9 mouse cellular contexts compared by ENCODE assay signal in genomic region chr19:5084834-5085144, GRCm38 (mm10). TPM values are rescaled to one million over a fixed set of nuclear protein-coding genes. Genes with fewer than 3 reads are reported as not detected.
A peak's percentile ranks its signal among the peaks of the same experiment; 100 is the strongest.
DNase-seq lines count a peak whose midpoint lies in the region; ATAC-seq and TF ChIP-seq lines count a peak whose summit lies in the region.
"Had no signal": no experiment of that assay in that cellular context is flagged by ENCODE, and none has a peak within 500 bp of the region (broad histone marks: within the 10 kb centered on the region; RNA-seq: fewer than 3 reads in every experiment).

No protein-coding gene starts in this region.

- in situ Hi-C loops in ES-E14 (cut with MboI; ENCODE audit: low sequenced_read_pairs in 2 of 2, unreplicated experiment in 2 of 2): no loop called here

- DNase-seq in heart, adult 9 months (ENCODE audit: low spot score in 2 of 2): no peak
- DNase-seq in ES-E14 (ENCODE audit: low read depth, low spot score): no peak
- DNase-seq in right cerebral cortex, postnatal 25 days: no peak
- DNase-seq in layer of hippocampus, postnatal 14 days (ENCODE audit: low spot score in 2 of 2): no peak

- no peaks in the 10 kb centered on the region for H3K9me3 ChIP-seq in heart, embryonic 13.5 days
- no peaks in the 10 kb centered on the region for H3K9me3 ChIP-seq in ES-E14 (ENCODE audit: control insufficient read depth, insufficient read depth, low read depth, low read length)
- H3K9me3 ChIP-seq in forebrain, embryonic 16.5 days (ENCODE audit: control insufficient read depth, low read length): no peaks in the 10 kb centered on the region
- no peaks in the 10 kb centered on the region for H3K9me3 ChIP-seq in liver, embryonic 15.5 days (replicated peaks)

- peaks cover 4% of the 10 kb centered on the region for H3K36me3 ChIP-seq in heart, embryonic 13.5 days
- H3K36me3 ChIP-seq in ES-E14 (ENCODE audit: control insufficient read depth, insufficient read depth, low read length, poor library complexity, severe bottlenecking): peaks cover 2% of the 10 kb centered on the region; the same call in 1 of the 2 replicates
- no peaks in the 10 kb centered on the region for H3K36me3 ChIP-seq in forebrain, embryonic 16.5 days (ENCODE audit: control insufficient read depth, insufficient read depth)
- no peaks in the 10 kb centered on the region for H3K36me3 ChIP-seq in liver, embryonic 15.5 days (replicated peaks)

- H3K27ac ChIP-seq in heart, embryonic 13.5 days (replicated peaks): no peak overlapping the region; the same call in 1 of the 2 replicates
- H3K27ac ChIP-seq in ES-E14 (ENCODE audit: insufficient read depth, low read depth, low read length, poor library complexity, severe bottlenecking): no peak overlapping the region
- H3K27ac ChIP-seq in forebrain, embryonic 16.5 days (ENCODE audit: low read length): no peak overlapping the region
- no peak overlapping the region for H3K27ac ChIP-seq in liver, embryonic 15.5 days (replicated peaks)

- no peak for ATAC-seq in heart, embryonic 13.5 days (ENCODE audit: extremely low read depth, insufficient number of reproducible peaks, low FRiP score, low TSS enrichment)
- ATAC-seq in forebrain, embryonic 16.5 days: no peak
- ATAC-seq in liver, embryonic 15.5 days (ENCODE audit: insufficient read depth): no peak
- no peak for ATAC-seq in megakaryocyte-erythroid progenitor cell, adult 5-6 weeks (replicated peaks; ENCODE audit: low FRiP score, low TSS enrichment, poor library complexity, severe bottlenecking)

- H3K4me2 ChIP-seq in heart, embryonic 13.5 days: peak overlapping the region; percentile 89
- H3K4me2 ChIP-seq in forebrain, embryonic 16.5 days (ENCODE audit: low read length): peak overlapping the region; percentile 85
- peak overlapping the region; percentile 83 for H3K4me2 ChIP-seq in liver, embryonic 15.5 days

- H3K4me1 ChIP-seq in heart, embryonic 13.5 days: peaks cover 27% of the 10 kb centered on the region
- peaks cover 2 to 20% of the 10 kb centered on the region in 2 experiments; a peak in 3 of 4 replicates for H3K4me1 ChIP-seq in ES-E14 (ENCODE audit: control insufficient read depth in 2 of 2, insufficient read depth in 2 of 2, low read length in 2 of 2, poor library complexity in 1 of 2)
- H3K4me1 ChIP-seq in forebrain, embryonic 16.5 days (replicated peaks; ENCODE audit: control insufficient read depth, insufficient read depth, low read length): peaks cover 24% of the 10 kb centered on the region
- H3K4me1 ChIP-seq in liver, embryonic 15.5 days (replicated peaks): peaks cover 38% of the 10 kb centered on the region

- H3K4me3 ChIP-seq in heart, embryonic 13.5 days: peak overlapping the region; percentile 62
- H3K4me3 ChIP-seq in ES-E14 (ENCODE audit: insufficient read depth in 1 of 2, low read depth in 1 of 2, low read length in 2 of 2, poor library complexity in 1 of 2, severe bottlenecking in 1 of 2): peak overlapping the region; percentile 76 to 85
- peak overlapping the region; percentile 64 for H3K4me3 ChIP-seq in forebrain, embryonic 16.5 days (replicated peaks; ENCODE audit: low read length)
- peak overlapping the region; percentile 58 for H3K4me3 ChIP-seq in liver, embryonic 15.5 days (replicated peaks)

- peak overlapping the region; percentile 78 for H3K9ac ChIP-seq in heart, embryonic 13.5 days
- peak overlapping the region; percentile 74; the same call in 1 of the 2 replicates for H3K9ac ChIP-seq in ES-E14 (ENCODE audit: insufficient read depth, low read depth, low read length, poor library complexity, severe bottlenecking)
- H3K9ac ChIP-seq in forebrain, embryonic 16.5 days (replicated peaks; ENCODE audit: low read depth, low read length): peak overlapping the region; percentile 71
- H3K9ac ChIP-seq in liver, embryonic 15.5 days: no peak overlapping the region

- WGBS in heart, embryonic 13.5 days: 2% methylated on average over 15 of the region's 15 CpGs
- 4% methylated on average over 15 of the region's 15 CpGs for WGBS in forebrain, embryonic 16.5 days
- WGBS in liver, embryonic 15.5 days (ENCODE audit: insufficient replicate concordance): 2% methylated on average over 15 of the region's 15 CpGs

- H3K27me3 ChIP-seq in heart, embryonic 13.5 days (replicated peaks): peaks cover 71% of the 10 kb centered on the region
- H3K27me3 ChIP-seq in forebrain, embryonic 16.5 days (replicated peaks; ENCODE audit: control insufficient read depth, insufficient read depth, low read length): peaks cover 58% of the 10 kb centered on the region
- peaks cover 80% of the 10 kb centered on the region for H3K27me3 ChIP-seq in liver, embryonic 15.5 days

TF ChIP-seq in ES-E14, 5 proteins besides CTCF, POLR2A, EP300 and RAD21:
- no peak for TF ChIP-seq HCFC1 (IDR thresholded peaks at IDR 0.05; ENCODE audit: borderline replicate concordance, insufficient read depth, low read length)
- no peak for TF ChIP-seq ZC3H11A (IDR thresholded peaks at IDR 0.05; ENCODE audit: borderline replicate concordance, low read depth, low read length)

RNA-seq across cellular contexts. Expression of gene Tmem151a, which starts 0.5 kb away (rescaled TPM):
- 3.5 and 4.8 TPM in 2 replicates for polyA plus RNA-seq in heart, embryonic 13.5 days (2015; fragmentation: Nextera tagmentation; extraction: Ambion mirVana)
- 0.89 and 2.3 TPM in 2 replicates for total RNA-seq in ES-E14 (2012; rRNA removed)
- 8.0 and 15.8 TPM in 2 replicates for polyA plus RNA-seq in forebrain, embryonic 16.5 days (2015; fragmentation: Nextera tagmentation; extraction: Ambion mirVana)
- 0.41 and 0.45 TPM in 2 replicates for polyA plus RNA-seq in liver, embryonic 15.5 days (2015; fragmentation: Nextera tagmentation; extraction: Ambion mirVana)
- 100 to 1,000 TPM; 133 to 135 TPM for total RNA-seq in layer of hippocampus, postnatal 14 days (2021)
- total RNA-seq in megakaryocyte-erythroid progenitor cell, adult 5-6 weeks (2014; fragmentation: Nextera tagmentation): 1.2 TPM in 1 of 2 replicates, not detected in the other
- total RNA-seq in megakaryocyte-erythroid progenitor cell, adult 5-6 weeks (2017): not detected in 2 replicates
- total RNA-seq: MEL had no signal

RNA-seq across cellular contexts. Expression of gene Yif1a, which starts 3.5 kb away (rescaled TPM):
- 84.3 and 94.6 TPM in 2 replicates for polyA plus RNA-seq in heart, embryonic 13.5 days (2015; fragmentation: Nextera tagmentation; extraction: Ambion mirVana)
- 84.4 and 110 TPM in 2 replicates for total RNA-seq in ES-E14 (2012; rRNA removed)
- polyA plus RNA-seq in forebrain, embryonic 16.5 days (2015; fragmentation: Nextera tagmentation; extraction: Ambion mirVana): 54.0 and 56.0 TPM in 2 replicates
- 49.4 and 55.3 TPM in 2 replicates for polyA plus RNA-seq in liver, embryonic 15.5 days (2015; fragmentation: Nextera tagmentation; extraction: Ambion mirVana)
- total RNA-seq in layer of hippocampus, postnatal 14 days (2021): 10 to 100 TPM; 25.8 to 28.0 TPM
- total RNA-seq in megakaryocyte-erythroid progenitor cell, adult 5-6 weeks (2014; fragmentation: Nextera tagmentation): 38.6 and 43.4 TPM in 2 replicates
- 7.5 and 13.6 TPM in 2 replicates for total RNA-seq in megakaryocyte-erythroid progenitor cell, adult 5-6 weeks (2017)

RNA-seq across cellular contexts. Expression of gene Cnih2, which starts 13.5 kb away (rescaled TPM):
- polyA plus RNA-seq in heart, embryonic 13.5 days (2015; fragmentation: Nextera tagmentation; extraction: Ambion mirVana): 4.6 and 5.8 TPM in 2 replicates
- 2.5 and 3.7 TPM in 2 replicates for total RNA-seq in ES-E14 (2012; rRNA removed)
- 297 and 347 TPM in 2 replicates for polyA plus RNA-seq in forebrain, embryonic 16.5 days (2015; fragmentation: Nextera tagmentation; extraction: Ambion mirVana)
- 0.68 and 0.83 TPM in 2 replicates for polyA plus RNA-seq in liver, embryonic 15.5 days (2015; fragmentation: Nextera tagmentation; extraction: Ambion mirVana)
- 100 to 1,000 TPM; 783 to 856 TPM for total RNA-seq in layer of hippocampus, postnatal 14 days (2021)
- total RNA-seq in megakaryocyte-erythroid progenitor cell, adult 5-6 weeks (2014; fragmentation: Nextera tagmentation): 0.66 TPM in 1 of 2 replicates, not detected in the other
- total RNA-seq in megakaryocyte-erythroid progenitor cell, adult 5-6 weeks (2017): not detected in 2 replicates

RNA-seq across cellular contexts. Expression of gene Cd248, which starts 16.9 kb away (rescaled TPM):
- 17.7 and 23.6 TPM in 2 replicates for polyA plus RNA-seq in heart, embryonic 13.5 days (2015; fragmentation: Nextera tagmentation; extraction: Ambion mirVana)
- 4.5 and 9.0 TPM in 2 replicates for total RNA-seq in ES-E14 (2012; rRNA removed)
- polyA plus RNA-seq in forebrain, embryonic 16.5 days (2015; fragmentation: Nextera tagmentation; extraction: Ambion mirVana): 11.9 and 14.3 TPM in 2 replicates
- polyA plus RNA-seq in liver, embryonic 15.5 days (2015; fragmentation: Nextera tagmentation; extraction: Ambion mirVana): 3.2 and 3.7 TPM in 2 replicates
- 1 to 10 TPM; 6.5 to 7.7 TPM for total RNA-seq in layer of hippocampus, postnatal 14 days (2021)
- total RNA-seq in megakaryocyte-erythroid progenitor cell, adult 5-6 weeks (2014; fragmentation: Nextera tagmentation): 3.2 and 3.3 TPM in 2 replicates
- 0.27 and 4.1 TPM in 2 replicates for total RNA-seq in megakaryocyte-erythroid progenitor cell, adult 5-6 weeks (2017)

RNA-seq across cellular contexts. Expression of gene Rab1b, which starts 22.1 kb away (rescaled TPM):
- 220 TPM in 2 replicates for polyA plus RNA-seq in heart, embryonic 13.5 days (2015; fragmentation: Nextera tagmentation; extraction: Ambion mirVana)
- total RNA-seq in ES-E14 (2012; rRNA removed): 78.5 and 96.9 TPM in 2 replicates
- 239 and 241 TPM in 2 replicates for polyA plus RNA-seq in forebrain, embryonic 16.5 days (2015; fragmentation: Nextera tagmentation; extraction: Ambion mirVana)
- polyA plus RNA-seq in liver, embryonic 15.5 days (2015; fragmentation: Nextera tagmentation; extraction: Ambion mirVana): 85.4 and 89.7 TPM in 2 replicates
- total RNA-seq in layer of hippocampus, postnatal 14 days (2021): 100 to 1,000 TPM; 177 to 181 TPM
- total RNA-seq in megakaryocyte-erythroid progenitor cell, adult 5-6 weeks (2014; fragmentation: Nextera tagmentation): 58.7 and 83.3 TPM in 2 replicates
- 47.0 and 47.5 TPM in 2 replicates for total RNA-seq in megakaryocyte-erythroid progenitor cell, adult 5-6 weeks (2017)

Comparison
In these comparisons a context has a peak if more than half of its experiments do, and no peak if none do; other contexts are left out.
1. RNA of gene Tmem151a, which starts 0.5 kb away (total RNA-seq): 133 to 135 TPM in layer of hippocampus, postnatal 14 days; 1.2 TPM in megakaryocyte-erythroid progenitor cell, adult 5-6 weeks and 0.89 to 2.3 TPM in ES-E14; every median in the first group is over 10 times any median in the second.
2. RNA of gene Cnih2, which starts 13.5 kb away (total RNA-seq): 783 to 856 TPM in layer of hippocampus, postnatal 14 days; 2.5 to 3.7 TPM in ES-E14 and 0.66 TPM in megakaryocyte-erythroid progenitor cell, adult 5-6 weeks; every median in the first group is over 100 times any median in the second.
3. Peak in every context shown above with its lines, with median percentiles within 50 percentile points of each other: H3K4me2 ChIP-seq and H3K4me3 ChIP-seq.